Mouse (Mus musculus) heart, postnatal 36 days (tissue): ENCODE results near the gene Amtn. TPM values are rescaled to one million over a fixed set of nuclear protein-coding genes. Genes with fewer than 3 reads are reported as not detected.
"Not testable (repeated sequence)": the region's sequence is repeated elsewhere in the genome, so short reads cannot be mapped to it uniquely, and the experiment has no call there.

Experiments used
- DNase-seq, 2 experiments: peaks; one replicate each; pipeline ENCODE4 v3.0.0; 2021 to 2022
- intact Hi-C: fragments of 180-260 bp; cut with DNase I; formaldehyde crosslinking; loops from one replicate; pipeline ENCODE4 v1.15.1; 2025
- total RNA-seq, 2 experiments: library from RNA; stranded (reverse); gene quantifications; 2 replicates each; pipeline ENCODE4 v1.2.3; 2021

Amtn gene
- not detected for total RNA-seq

GRCm38 (mm10) chr5:88375808-88376207, at the start of gene Amtn:
Gene Amtn, plus strand, starts transcription at chr5:88376108.
- DNase-seq = no peak
- intact Hi-C loops = no loop called here

DNA sequence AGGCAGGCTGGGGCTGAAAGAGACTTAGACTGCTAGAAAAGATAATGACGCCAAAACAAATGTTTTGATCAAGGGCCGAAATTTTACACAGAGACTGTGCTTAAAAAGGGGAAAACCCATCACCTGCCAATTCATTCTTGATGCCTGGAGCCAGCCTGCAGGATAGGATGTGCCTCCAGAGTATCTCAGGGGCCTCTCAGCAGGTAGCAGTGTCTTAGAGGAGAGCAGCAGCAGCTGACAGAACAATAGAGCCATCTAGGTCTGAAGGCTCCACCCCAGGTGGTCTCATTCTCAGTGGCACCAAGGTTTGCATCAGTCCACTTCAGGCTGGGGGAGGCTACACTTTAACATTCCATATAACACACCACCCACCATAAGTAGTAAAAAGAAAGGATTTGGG, 27.4 kb upstream of the Amtn start:
- DNase-seq, intact Hi-C loops: not testable (repeated sequence)

DNA sequence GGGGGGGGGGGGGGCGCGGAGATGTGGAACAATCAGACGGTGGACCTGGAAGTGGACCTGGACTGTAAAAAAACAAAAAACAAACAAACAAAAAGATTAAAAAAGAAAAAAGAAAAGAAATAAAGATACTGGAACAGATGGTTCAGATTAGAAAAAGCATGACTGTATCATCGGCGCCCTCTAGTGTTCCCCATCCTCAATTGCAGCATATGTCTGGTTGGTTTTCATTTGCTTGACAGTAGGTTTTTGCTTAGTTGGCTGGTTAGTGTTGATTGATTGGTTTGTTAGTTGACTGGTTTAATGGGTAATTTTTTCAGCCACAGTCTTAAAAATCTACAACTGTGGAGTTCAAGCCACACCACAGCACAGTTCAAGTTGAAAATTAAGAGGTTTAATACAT, 11.1 kb upstream of the Amtn start:
- DNase-seq = no peak
- intact Hi-C loops = no loop called here

- no peak for DNase-seq
- intact Hi-C loops = no loop called here
Observed at GRCm38 (mm10) chr5:88366886-88367285, 9.0 kb upstream of the Amtn start.

DNA sequence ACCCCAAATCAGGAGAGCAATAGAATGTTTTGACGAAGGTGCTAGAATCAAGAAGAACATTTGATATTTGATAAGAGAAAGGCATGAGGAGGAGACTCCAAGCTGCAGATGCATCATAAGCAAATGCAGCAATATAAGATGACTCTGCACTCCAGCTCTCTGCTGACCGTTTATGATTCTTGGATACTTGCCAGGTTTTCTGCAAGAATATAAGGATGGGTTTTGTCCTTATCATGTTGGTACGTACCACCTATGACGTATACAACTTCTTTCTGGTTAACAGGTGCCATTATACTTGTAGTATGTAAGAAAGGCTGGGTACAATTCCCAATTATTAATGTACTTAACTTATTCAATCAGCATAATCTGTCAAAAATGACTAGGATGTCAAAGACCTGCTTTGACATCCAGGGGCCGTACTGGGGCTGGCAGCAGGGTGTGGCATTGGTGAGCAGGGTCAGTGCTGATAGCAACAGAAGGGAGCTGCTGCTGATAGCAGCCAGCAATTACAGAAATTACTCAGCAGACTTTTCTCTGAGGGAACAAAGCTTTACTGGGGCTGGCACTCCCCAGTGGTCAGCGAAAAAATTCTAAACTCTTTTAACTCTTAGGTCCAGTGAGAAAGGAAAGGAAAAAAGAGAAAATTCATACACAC, 5.2 kb upstream of the Amtn start:
- intact Hi-C loops = no loop called here
- no peak for DNase-seq

- DNase-seq = no peak
- intact Hi-C loops = no loop called here
Observed at GRCm38 (mm10) chr5:88372563-88372962, 3.3 kb upstream of the Amtn start.

- intact Hi-C loops, DNase-seq: not testable (repeated sequence)
Observed at GRCm38 (mm10) chr5:88391960-88392359, 16.1 kb downstream of the Amtn start.

- DNase-seq = no peak
- intact Hi-C loops = no loop called here
Observed at GRCm38 (mm10) chr5:88398581-88398980, 22.7 kb downstream of the Amtn start.

DNA sequence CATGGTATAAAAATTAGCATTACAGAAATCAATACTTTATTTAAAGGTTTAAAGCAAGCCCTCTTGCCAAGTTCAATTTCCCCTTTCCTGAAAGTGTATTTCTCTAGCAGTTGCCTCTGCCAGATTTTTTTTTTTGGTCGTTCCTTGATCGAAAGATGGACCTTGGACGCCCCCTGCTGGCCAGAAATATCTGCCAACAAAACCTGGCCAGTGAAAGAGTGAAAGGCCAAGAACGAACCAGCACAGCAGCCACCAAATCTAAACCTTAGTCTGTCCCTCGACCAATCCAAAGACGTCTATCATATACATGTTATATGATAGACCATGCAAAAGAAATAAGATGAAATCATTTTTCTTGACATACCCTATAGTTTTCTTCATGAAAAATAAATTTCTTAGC, 23.9 kb downstream of the Amtn start:
- peak; percentile 46 to 78 for DNase-seq
- intact Hi-C loops = no loop called here

GRCm38 (mm10) chr5:88401464-88401863, 25.6 kb downstream of the Amtn start:
- DNase-seq = no peak
- intact Hi-C loops = no loop called here

GRCm38 (mm10) chr5:88420319-88421065, 44.6 kb downstream of the Amtn start:
- DNase-seq = no peak
- intact Hi-C loops = no loop called here

DNA sequence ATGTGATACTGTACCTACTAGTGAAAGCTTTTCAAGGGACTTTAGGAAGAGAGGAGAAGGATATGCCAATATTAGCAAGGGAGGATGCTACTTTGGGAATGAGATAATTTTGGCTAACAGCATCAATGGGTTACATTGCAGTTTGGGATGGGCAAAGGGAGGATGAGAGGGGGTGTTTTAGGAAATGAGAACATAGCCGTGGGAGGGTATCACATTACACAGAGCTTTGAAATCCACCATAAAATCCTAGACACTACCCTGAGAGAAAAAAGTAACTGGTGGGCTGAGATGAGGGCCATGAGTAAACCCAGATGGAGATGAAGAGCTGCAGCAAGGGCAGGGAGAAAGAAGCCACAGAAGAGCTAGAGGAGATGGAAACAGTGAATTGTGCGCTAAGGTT, 49.0 kb downstream of the Amtn start:
- DNase-seq, intact Hi-C loops: not testable (repeated sequence)

GRCm38 (mm10) chr5:88426753-88427152, 50.8 kb downstream of the Amtn start:
- intact Hi-C loops = no loop called here
- DNase-seq = no peak

Other genes starting within 250 kb of the Amtn start
- gene Gm11115, start 222.0 kb upstream of the Amtn start, total RNA-seq = not detected
- gene Gm7714, start 107.2 kb upstream of the Amtn start, total RNA-seq = not detected
- gene Prol1, start 58.8 kb upstream of the Amtn start, total RNA-seq = not detected
- gene Ambn, start 79.9 kb downstream of the Amtn start, total RNA-seq = not detected
- gene Enam, start 111.9 kb downstream of the Amtn start, total RNA-seq = not detected
- under 1 TPM in 1 of 2 experiments, not detected in 1; 0.38 TPM for gene Jchain, start 151.8 kb downstream of the Amtn start, total RNA-seq
- gene Utp3, start 178.4 kb downstream of the Amtn start, total RNA-seq = 10 to 100 TPM; 23.3 TPM
- 10 to 100 TPM; 13.6 to 14.1 TPM for gene Rufy3, start 188.9 kb downstream of the Amtn start, total RNA-seq